Mouse (Mus musculus): ENCODE measurements around the gene Gtf2ird1.

GRCm38 (mm10) chr5:134445895-134446294 is 10.6 kb downstream of the Gtf2ird1 start:
- no peak for TF ChIP-seq POLR2A (IDR thresholded peaks at IDR 0.05; ENCODE audit: insufficient read depth, low read depth, low read length)
- no peak for TF ChIP-seq CTCF (IDR thresholded peaks at IDR 0.05)

Measured in heart, adult 2 months (tissue).